Mouse (Mus musculus) embryonic facial prominence, embryonic 11.5 days (tissue): ENCODE measurements at regions not wholly inside any gene's neighbourhood (a gene's known extent, or its start where the extent isn't known, plus 50 kb on each side); places are given as distances from the start of the nearest gene placed in this dataset.

Source experiments
- ATAC-seq: fragments of 200-750 bp; cut with Nextera tagmentation; replicated peaks from 2 replicates; pipeline ENCODE4 v1.8.0; 2017; ENCODE audit warnings: low read depth; ENCODE audit not compliant: insufficient number of reproducible peaks, low FRiP score, low TSS enrichment
- DNase-seq: peaks from one replicate; pipeline ENCODE4 v3.0.0-alpha.2; 2015; ENCODE audit warnings: low spot score
- H3K27ac ChIP-seq: fragments of 300-500 bp; sonication (generic); replicated peaks from 2 replicates; pipeline ENCODE4 v1.5.1; 2014; ENCODE audit warnings: mild to moderate bottlenecking, low read depth, low read length, control low read depth
- H3K27me3 ChIP-seq: fragments of 300-500 bp; sonication (generic); 2 replicates; pipeline ENCODE4 v1.6.1; 2014; ENCODE audit warnings: mild to moderate bottlenecking, low read length, moderate library complexity, mixed read lengths; ENCODE audit not compliant: control insufficient read depth, insufficient read depth
- H3K36me3 ChIP-seq: fragments of 300-500 bp; sonication (generic); replicated peaks from 2 replicates; pipeline ENCODE4 v1.6.1; 2014; ENCODE audit warnings: low read depth, mild to moderate bottlenecking, low read length, moderate library complexity, mixed read lengths; ENCODE audit not compliant: control insufficient read depth, insufficient read depth
- H3K4me1 ChIP-seq: fragments of 300-500 bp; sonication (generic); 2 replicates; pipeline ENCODE4 v1.6.1; 2014; ENCODE audit warnings: low read length, mixed read lengths; ENCODE audit not compliant: control insufficient read depth, insufficient read depth
- H3K4me2 ChIP-seq: fragments of 300-500 bp; sonication (generic); 2 replicates; pipeline ENCODE4 v1.6.1; 2014; ENCODE audit warnings: low read depth, mild to moderate bottlenecking, control low read depth, low read length, moderate library complexity
- H3K4me3 ChIP-seq: fragments of 300-500 bp; sonication (generic); 2 replicates; pipeline ENCODE4 v1.5.1; 2014; ENCODE audit warnings: low read depth, low read length, control low read depth
- H3K9ac ChIP-seq: fragments of 300-500 bp; sonication (generic); replicated peaks from 2 replicates; pipeline ENCODE4 v1.6.1; 2014; ENCODE audit warnings: mild to moderate bottlenecking, control low read depth, low read length
- H3K9me3 ChIP-seq: fragments of 300-500 bp; sonication (generic); replicated peaks from 2 replicates; pipeline ENCODE4 v1.6.1; 2016; ENCODE audit warnings: mild to moderate bottlenecking, low read length, inconsistent platforms, mixed read lengths; ENCODE audit not compliant: control insufficient read depth
- WGBS: fragments of 180-500 bp; shearing (Covaris S2); extraction: QIAGEN DNeasy Blood & Tissue Kit; methylation state at CpG from one replicate; pipeline ENCODE4 v1.1.7; 2014; 5-methylcytosine and 5-hydroxymethylcytosine counted together

GRCm38 (mm10) chr13:72691783-72692729, 63.4 kb downstream of the Irx2 start:
- H3K9me3 ChIP-seq: no peaks in the 10 kb centered on the region
- H3K4me3 ChIP-seq: no peak overlapping the region
- H3K36me3 ChIP-seq: no peaks in the 10 kb centered on the region
- WGBS: 49% methylated on average over 10 of the region's 13 CpGs
- DNase-seq (peak; percentile 19), ATAC-seq (no peak)
- no peak overlapping the region for H3K9ac ChIP-seq
- H3K4me2 ChIP-seq: no peak overlapping the region
- H3K4me1 ChIP-seq: no peaks in the 10 kb centered on the region
- no peak overlapping the region for H3K27ac ChIP-seq
- H3K27me3 ChIP-seq: no peaks in the 10 kb centered on the region

DNA sequence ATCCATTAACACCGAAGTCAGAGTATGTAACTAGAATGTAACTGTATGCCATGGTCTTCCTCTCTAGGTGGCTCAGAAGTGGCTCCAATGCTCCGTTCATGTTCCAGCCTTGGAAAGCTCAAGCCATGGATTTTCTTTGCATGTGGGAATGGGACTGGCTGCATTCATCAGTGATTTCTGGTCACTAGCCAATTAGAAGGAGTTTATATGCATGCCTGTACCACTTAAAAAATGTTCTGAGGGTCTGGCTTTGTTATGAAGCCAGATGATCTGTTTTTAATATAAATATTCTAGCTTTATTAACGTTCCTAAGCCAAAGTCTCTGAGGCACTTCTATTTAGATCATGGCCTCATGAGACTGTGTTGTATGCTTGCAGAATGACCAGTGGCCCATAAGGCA, 78.8 kb downstream of the Irx2 start:
- H3K36me3 ChIP-seq: no peaks in the 10 kb centered on the region
- H3K9ac ChIP-seq: no peak overlapping the region
- WGBS: 76% methylated on average over 3 of the region's 3 CpGs

GRCm38 (mm10) chr13:72708728-72709127, 80.1 kb downstream of the Irx2 start:
- Histone ChIP-seq H3K4me3 (no peak overlapping the region), H3K4me1 (no peaks in the 10 kb centered on the region), H3K36me3 (no peaks in the 10 kb centered on the region), H3K27me3 (no peaks in the 10 kb centered on the region), H3K9ac (no peak overlapping the region), H3K4me2 (no peak overlapping the region), H3K27ac (no peak overlapping the region), H3K9me3 (no peaks in the 10 kb centered on the region)
- DNase-seq (no peak), ATAC-seq (no peak)
- WGBS: 63% methylated on average over 2 of the region's 2 CpGs

More for the DNA sequence above, 78.8 kb downstream of the Irx2 start:
- no peaks in the 10 kb centered on the region for H3K4me1 ChIP-seq
- H3K27ac ChIP-seq: no peak overlapping the region
- H3K4me3 ChIP-seq: no peak overlapping the region
- H3K27me3 ChIP-seq: no peaks in the 10 kb centered on the region
- H3K4me2 ChIP-seq: no peak overlapping the region
- no peaks in the 10 kb centered on the region for H3K9me3 ChIP-seq
- no peak for ATAC-seq
- no peak for DNase-seq

DNA sequence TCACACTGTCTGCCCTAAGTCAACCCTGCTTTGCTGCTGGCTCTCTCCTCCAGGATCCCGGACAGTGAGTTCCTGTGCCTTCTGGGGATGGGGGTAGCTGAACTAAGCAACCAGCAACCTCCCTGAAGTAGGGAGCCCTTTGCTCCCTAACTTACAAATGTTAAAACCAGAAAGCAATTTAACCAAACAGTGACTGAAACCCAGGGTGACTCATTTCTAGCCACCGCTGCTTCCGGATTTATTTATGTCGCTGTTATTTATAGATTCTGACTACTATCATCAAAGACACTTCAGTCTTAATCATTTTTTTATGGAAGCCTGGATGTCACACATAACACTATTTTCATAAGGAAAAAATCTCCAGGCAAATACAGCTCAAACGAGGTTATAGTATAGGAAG, 81.4 kb downstream of the Irx2 start:
- Histone ChIP-seq H3K4me1 (no peaks in the 10 kb centered on the region), H3K36me3 (no peaks in the 10 kb centered on the region), H3K9ac (no peak overlapping the region), H3K4me3 (no peak overlapping the region), H3K27me3 (no peaks in the 10 kb centered on the region), H3K9me3 (no peaks in the 10 kb centered on the region), H3K4me2 (no peak overlapping the region), H3K27ac (no peak overlapping the region)
- DNase-seq (no peak), ATAC-seq (no peak)
- 77% methylated on average over 5 of the region's 5 CpGs for WGBS

- no peaks in the 10 kb centered on the region for H3K27me3 ChIP-seq
- H3K36me3 ChIP-seq: no peaks in the 10 kb centered on the region
- DNase-seq: no peak
- 71% methylated on average over 8 of the region's 8 CpGs for WGBS
- H3K27ac ChIP-seq: no peak overlapping the region
- H3K4me1 ChIP-seq: no peaks in the 10 kb centered on the region
- no peak overlapping the region for H3K9ac ChIP-seq
- H3K4me2 ChIP-seq: no peak overlapping the region
- no peak for ATAC-seq
- H3K9me3 ChIP-seq: no peaks in the 10 kb centered on the region
- no peak overlapping the region for H3K4me3 ChIP-seq
Measured at GRCm38 (mm10) chr13:72711136-72711535, 82.5 kb downstream of the Irx2 start.

DNA sequence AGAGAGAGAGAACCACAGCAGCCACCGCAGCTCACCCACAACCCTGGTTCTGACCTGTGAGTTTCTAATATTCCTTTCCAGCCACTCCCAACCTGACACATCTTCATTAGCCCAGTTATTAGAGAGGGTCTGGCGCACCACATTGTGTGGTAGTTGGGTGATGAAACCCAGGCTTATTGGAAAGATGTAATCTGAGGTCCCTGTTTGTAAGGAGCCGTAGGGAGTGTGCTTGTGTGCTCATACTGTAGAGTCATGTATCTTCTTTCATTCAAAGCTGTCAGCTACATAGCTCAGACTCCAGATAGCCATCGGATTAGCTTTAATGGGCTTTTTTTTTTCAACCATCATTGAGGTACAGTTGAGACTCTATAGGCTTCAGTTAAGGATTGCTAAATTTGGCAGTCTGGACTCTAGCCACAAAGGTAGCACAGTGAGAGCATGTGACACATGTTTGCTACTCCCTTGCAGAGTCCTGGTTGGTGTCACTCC, 83.3 kb downstream of the Irx2 start:
- H3K36me3 ChIP-seq: no peaks in the 10 kb centered on the region
- no peak for DNase-seq
- no peaks in the 10 kb centered on the region for H3K4me1 ChIP-seq
- no peak for ATAC-seq
- no peaks in the 10 kb centered on the region for H3K9me3 ChIP-seq
- H3K27ac ChIP-seq: no peak overlapping the region
- H3K27me3 ChIP-seq: no peaks in the 10 kb centered on the region
- WGBS: 76% methylated on average over 4 of the region's 4 CpGs
- no peak overlapping the region for H3K9ac ChIP-seq
- H3K4me2 ChIP-seq: no peak overlapping the region
- H3K4me3 ChIP-seq: no peak overlapping the region

- H3K4me3 ChIP-seq: no peak overlapping the region
- H3K9ac ChIP-seq: no peak overlapping the region
- no peaks in the 10 kb centered on the region for H3K27me3 ChIP-seq
- ATAC-seq: no peak
- peak; percentile 24 for DNase-seq
- WGBS: 61% methylated on average over 7 of the region's 7 CpGs
- H3K9me3 ChIP-seq: no peaks in the 10 kb centered on the region
- no peaks in the 10 kb centered on the region for H3K4me1 ChIP-seq
- no peak overlapping the region for H3K4me2 ChIP-seq
- no peak overlapping the region for H3K27ac ChIP-seq
- H3K36me3 ChIP-seq: no peaks in the 10 kb centered on the region
Measured at GRCm38 (mm10) chr13:72714793-72715192, 86.2 kb downstream of the Irx2 start.

- H3K27me3 ChIP-seq: no peaks in the 10 kb centered on the region
- no peak for DNase-seq
- H3K27ac ChIP-seq: no peak overlapping the region
- no peak for ATAC-seq
- WGBS: 49% methylated on average over 6 of the region's 6 CpGs
- no peak overlapping the region for H3K9ac ChIP-seq
- H3K4me2 ChIP-seq: no peak overlapping the region
- H3K9me3 ChIP-seq: no peaks in the 10 kb centered on the region
- no peaks in the 10 kb centered on the region for H3K4me1 ChIP-seq
- H3K4me3 ChIP-seq: no peak overlapping the region
- no peaks in the 10 kb centered on the region for H3K36me3 ChIP-seq
Measured at GRCm38 (mm10) chr13:72715959-72716680, 87.5 kb downstream of the Irx2 start.
